Mouse (Mus musculus) spleen, adult 10 weeks (tissue): ENCODE measurements around the gene Gm5591. TPM values are rescaled to one million over a fixed set of nuclear protein-coding genes. Genes with fewer than 3 reads are reported as not detected.

Experiments used
- polyA plus RNA-seq: library from polyadenylated mRNA; stranded (reverse); fragments of 350-450 nt; fragmentation: Illumina TruSeq; extraction: RNeasy Lipid Tissue Mini Kit (QIAGEN cat#74804); gene quantifications from one replicate; pipeline ENCODE4 v1.2.3, GENCODE M21; 2015; ENCODE audit warnings: low replicate concordance; ENCODE audit not compliant: insufficient read depth

The Gm5591 gene
- polyA plus RNA-seq: not detected

DNA sequence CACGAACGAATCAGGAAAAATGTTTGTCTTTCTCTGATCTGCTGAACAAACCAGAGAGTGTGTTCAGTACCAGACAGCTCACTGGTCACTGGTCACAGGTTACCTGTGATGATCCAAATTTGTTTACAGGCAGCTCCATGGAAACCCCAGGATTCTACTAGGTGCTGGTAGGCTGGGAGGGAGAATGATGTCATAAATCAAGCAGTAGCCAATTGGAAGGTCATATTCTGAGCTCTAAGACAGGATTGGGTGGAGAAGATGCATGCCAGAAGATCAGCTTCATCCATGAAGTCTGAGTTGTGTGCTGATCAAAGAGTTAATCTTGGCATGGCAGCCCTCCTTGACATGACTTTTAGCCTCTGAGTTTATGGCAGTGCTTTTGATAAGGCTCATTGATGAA, at the start of gene Gm5591:
Gene Gm5591, minus strand, starts transcription at position 101 of the 400 bp plus-strand sequence.

